Mouse (Mus musculus) left cerebral cortex, adult 2 months (tissue): ENCODE data around the gene Ssh2. TPM values are rescaled to one million over a fixed set of nuclear protein-coding genes. Genes with fewer than 3 reads are reported as not detected.

Source experiments
- DNase-seq, 2 experiments: peaks; one replicate each; pipeline ENCODE4 v3.0.0; 2021 to 2022; ENCODE audit warnings: low spot score in 2 of 2, mixed read lengths in 1 of 2; ENCODE audit errors: extremely low spot score in 1 of 2
- H3K27ac ChIP-seq: fragments of 200-600 bp; 2 replicates; pipeline ENCODE4 v1.8.1; 2022
- H3K4me3 ChIP-seq: fragments of 200-600 bp; 2 replicates; pipeline ENCODE4 v1.8.1; 2022
- CTCF ChIP-seq: fragments of 200-600 bp; IDR thresholded peaks from 2 replicates; pipeline ENCODE4 v1.8.1; 2022; ENCODE audit warnings: antibody characterized with exemption, mild to moderate bottlenecking, moderate library complexity
- intact Hi-C: fragments of 180-260 bp; cut with DNase I; formaldehyde crosslinking; loops from one replicate; pipeline ENCODE4 v1.15.1; 2025
- total RNA-seq, 2 experiments: library from RNA; stranded (reverse); gene quantifications; 2 replicates each; pipeline ENCODE4 v1.2.3; 2021

The Ssh2 gene
- total RNA-seq, 2 experiments from 2014 or later = 31.6 to 35.0 TPM

DNA sequence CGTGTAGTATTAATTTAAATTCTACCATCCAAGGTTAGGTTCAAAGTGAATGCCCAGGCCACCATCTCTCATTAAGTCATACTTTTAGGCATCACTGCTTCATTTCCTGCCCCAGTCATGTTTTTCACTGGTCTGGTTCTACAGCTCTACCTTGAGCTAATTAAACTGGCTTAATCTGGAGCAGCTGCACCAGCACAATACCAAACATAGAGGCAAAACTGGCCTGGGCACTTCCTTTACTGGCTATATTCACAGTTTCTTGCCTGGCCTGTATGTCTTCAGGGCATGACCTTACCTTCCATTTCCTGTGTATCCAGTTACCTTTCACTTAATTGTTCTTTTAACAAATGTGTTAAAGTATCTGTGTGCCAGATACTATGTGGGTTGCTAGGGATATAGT, 81.2 kb downstream of the Ssh2 start:
- intact Hi-C loops = no loop called here

DNA sequence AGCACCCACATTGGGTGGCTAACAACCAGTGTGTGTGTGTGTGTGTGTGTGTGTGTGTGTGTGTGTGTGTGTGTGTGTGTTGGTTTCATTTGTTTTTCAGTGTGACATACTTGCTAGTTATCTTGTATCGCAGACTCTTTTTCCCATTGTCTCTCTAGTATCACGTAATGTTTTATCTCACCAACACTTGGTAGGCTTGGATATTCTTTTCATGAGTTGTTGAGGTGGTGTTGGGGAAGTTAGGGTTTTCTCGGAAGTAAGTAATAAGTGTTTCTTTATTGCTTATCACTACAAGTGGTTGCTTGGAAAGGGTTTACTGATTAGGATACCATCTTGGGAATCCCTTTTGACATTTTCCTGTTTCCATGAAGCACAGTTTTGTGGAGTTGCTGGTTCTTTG, 91.1 kb downstream of the Ssh2 start:
- no peak for DNase-seq
- intact Hi-C loops = loop anchor here (10.0 kb wide), 1 partner anchor 312 kb away; the partner anchor contains the start of gene Slc6a4
- Histone ChIP-seq H3K4me3 (no peak overlapping the region), H3K27ac (no peak overlapping the region)
- TF ChIP-seq CTCF = no peak

More for the DNA sequence above, 81.2 kb downstream of the Ssh2 start:
- Histone ChIP-seq H3K27ac (no peak overlapping the region), H3K4me3 (no peak overlapping the region)
- TF ChIP-seq CTCF = no peak
- no peak for DNase-seq

DNA sequence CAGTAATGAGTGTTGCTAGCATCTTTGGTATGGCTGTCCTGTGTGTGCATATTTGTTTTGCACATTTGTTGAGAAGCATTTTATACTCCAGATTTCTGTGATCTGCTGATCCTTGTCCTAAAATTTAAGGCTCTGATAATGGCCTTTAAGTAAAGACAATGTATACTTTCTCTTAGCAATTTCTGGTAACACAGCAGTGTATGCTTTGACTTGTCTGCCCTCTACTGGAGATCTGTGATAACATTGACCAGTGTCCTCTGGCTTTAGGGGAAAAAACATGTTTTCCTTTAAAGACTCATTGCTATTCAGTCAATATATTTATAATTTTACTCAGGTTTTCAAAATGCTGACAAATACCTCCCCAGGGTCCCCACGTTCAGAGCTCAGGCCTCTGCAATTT, 92.4 kb downstream of the Ssh2 start:
- H3K4me3 ChIP-seq = no peak overlapping the region
- DNase-seq = peak in 1 of 2 experiments; percentile 17
- intact Hi-C loops = loop anchor here (1.0 to 10.0 kb wide), 2 partner anchors 94 to 314 kb away; partner anchors contain the start of gene Slc6a4
- TF ChIP-seq CTCF = peak; percentile 81
- H3K27ac ChIP-seq = no peak overlapping the region

DNA sequence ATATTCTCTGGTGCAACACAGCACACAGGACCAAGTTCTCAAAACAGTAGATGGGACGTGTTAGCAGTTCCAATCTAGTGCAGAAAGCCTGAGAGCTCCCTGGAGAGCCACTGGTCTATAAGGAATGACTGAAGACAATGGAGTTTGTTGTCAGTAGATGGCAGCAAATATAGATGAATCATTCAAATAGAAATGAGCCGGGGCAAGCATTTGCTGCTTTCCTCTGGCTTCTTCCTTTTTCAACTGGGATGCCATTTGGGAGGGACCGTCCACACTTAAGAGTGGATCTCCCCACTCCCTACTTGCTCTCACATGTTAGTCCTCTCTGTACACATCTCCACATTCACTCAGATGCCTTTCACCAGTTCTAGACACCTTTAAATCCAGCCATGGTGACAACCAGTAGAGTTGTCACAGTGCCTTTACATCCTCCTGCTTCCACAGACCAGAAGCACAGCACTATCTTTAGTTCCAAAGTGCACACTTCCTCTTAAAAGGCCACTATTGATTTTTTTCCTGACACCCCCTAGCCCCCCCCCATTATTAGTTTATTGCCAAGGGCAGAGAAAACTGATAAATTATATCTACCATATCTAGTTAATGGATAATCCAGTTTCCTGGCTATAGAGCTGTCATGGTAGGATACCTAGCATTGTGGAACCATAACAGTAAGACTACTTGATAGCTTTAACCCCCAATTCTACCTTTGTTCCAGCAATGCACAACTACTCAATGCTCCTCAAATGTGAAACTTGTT, 101.8 kb downstream of the Ssh2 start:
- DNase-seq = no peak
- intact Hi-C loops = loop anchor here (5.0 to 10.0 kb wide), 2 partner anchors 129 to 307 kb away; no protein-coding TSS in a partner anchor
- TF ChIP-seq CTCF = peak; percentile 53
- H3K27ac ChIP-seq = no peak overlapping the region
- no peak overlapping the region for H3K4me3 ChIP-seq

DNA sequence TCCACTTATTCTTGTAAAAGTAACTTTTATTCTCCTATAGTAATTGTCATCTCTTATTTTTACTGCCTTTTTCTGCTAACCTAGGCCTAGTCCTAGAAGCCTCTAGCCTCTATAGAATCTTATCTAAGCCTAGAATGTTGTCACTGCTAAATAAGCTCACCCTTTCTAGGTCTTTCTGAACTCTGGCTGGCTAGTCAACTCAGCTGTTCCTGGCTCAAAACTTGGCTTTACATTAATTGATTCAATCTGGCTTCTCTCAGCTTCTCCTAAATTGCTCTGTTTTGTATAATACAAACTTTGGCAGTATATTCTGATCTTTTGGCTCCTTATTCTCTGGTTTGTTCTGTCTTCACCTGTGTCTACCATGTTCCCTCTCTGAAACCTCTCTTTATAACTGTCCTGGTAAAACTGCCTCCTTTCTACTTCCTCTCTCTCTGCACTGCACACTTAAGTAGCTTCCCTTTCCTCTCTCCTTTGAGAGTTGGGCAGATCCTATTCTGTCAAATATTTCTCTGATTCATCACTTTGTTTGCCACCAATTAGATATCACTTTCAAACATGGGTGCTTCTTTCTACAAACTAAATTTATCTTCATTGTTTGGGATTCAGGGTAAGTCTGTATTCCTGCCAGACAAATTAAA, 102.5 kb downstream of the Ssh2 start:
- DNase-seq = no peak
- no peak overlapping the region for H3K4me3 ChIP-seq
- H3K27ac ChIP-seq = no peak overlapping the region
- TF ChIP-seq CTCF = no peak
- intact Hi-C loops = loop anchor here (5.0 to 10.0 kb wide), 2 partner anchors 129 to 306 kb away; no protein-coding TSS in a partner anchor

DNA sequence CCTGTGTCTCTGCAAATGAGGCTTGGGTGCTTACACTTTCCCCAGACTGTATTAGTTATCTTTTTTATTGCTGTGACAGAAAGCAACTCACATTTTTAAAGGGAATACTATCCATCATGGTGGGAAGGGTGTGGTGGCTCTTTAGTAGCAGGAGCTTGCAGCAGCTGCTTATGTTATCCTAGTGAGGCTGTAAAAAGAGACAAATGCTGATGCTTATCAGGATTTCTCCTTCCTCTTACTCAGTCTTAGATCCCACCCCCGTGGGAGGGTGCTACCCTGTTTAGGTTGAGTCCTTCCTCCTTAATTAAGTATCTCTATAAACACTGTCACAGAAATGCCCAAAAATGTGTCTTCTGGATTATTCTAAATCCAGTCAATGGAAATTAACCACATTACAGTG, 105.1 kb downstream of the Ssh2 start:
- Histone ChIP-seq H3K27ac (no peak overlapping the region), H3K4me3 (no peak overlapping the region)
- intact Hi-C loops = no loop called here
- no peak for TF ChIP-seq CTCF
- DNase-seq = no peak

DNA sequence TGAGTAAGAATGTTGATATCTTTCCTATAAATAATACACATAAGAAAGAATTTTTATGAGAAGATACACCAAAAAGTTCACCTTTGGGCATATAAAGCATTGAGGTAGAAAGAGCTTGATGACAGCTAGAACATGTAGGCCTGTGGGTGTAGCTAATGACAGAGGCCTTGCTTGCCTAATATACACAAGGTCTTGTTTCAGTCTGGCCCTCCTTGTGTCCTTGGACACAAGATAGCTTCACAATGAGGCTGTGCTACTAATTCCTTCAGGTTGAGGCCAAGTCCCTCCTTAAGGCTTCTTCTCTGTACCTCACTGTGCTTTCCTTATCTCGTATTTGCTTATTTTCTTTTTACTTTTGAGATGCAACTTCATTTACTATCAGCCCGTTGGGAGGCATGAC, 114.4 kb downstream of the Ssh2 start:
- TF ChIP-seq CTCF = no peak
- Histone ChIP-seq H3K27ac (no peak overlapping the region), H3K4me3 (no peak overlapping the region)
- intact Hi-C loops = no loop called here
- DNase-seq = no peak

DNA sequence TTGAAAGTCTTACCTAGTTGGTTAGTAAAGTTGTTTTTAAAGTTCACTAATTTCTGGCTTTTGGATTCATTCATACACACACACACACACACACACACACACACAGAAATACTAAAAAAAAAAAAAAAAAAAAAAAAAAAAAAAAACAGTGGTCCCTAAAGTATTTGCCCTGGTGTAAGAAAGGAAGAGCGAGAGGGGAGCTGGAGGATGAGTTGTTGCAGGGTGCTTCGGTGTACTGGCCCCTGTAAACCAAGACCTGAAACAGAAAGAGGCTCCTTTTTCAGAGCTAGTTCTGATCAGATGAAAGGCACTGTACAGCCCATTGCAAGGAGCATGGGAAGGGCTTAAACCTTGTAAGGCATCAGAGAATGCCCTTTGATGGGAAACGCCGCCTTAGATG, 131.2 kb downstream of the Ssh2 start:
- Histone ChIP-seq H3K27ac (no peak overlapping the region), H3K4me3 (no peak overlapping the region)
- no peak for TF ChIP-seq CTCF
- intact Hi-C loops = no loop called here
- DNase-seq = no peak

DNA sequence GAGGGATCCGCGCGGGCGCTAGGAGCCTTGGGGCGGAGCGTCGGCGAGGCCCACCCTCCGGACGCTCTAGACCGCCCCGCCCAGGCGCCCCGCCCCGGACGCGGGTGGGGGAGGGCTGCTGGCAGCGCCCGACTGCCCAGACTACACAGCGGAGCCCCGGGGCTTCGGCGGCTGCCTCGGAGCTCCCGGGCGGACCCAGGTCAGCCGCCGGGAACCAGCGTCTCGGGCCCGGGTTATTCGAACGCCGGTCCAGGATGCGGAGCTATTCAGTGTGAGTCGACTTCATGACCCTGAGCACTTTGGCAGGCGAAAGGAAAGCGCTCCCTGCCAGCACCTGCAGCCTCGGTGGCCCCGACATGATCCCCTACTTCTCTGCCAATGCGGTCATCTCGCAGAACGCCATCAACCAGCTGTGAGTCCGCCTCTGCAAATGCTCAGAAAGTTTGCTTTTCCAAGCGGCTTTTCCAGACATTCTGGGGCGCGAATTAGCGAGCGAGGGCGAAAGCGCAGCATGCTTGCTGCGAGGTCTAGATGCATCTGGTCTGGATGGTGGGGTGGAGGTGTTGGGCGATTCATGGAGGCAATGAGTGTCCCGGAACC, 132.2 kb downstream of the Ssh2 start:
- H3K4me3 ChIP-seq = peak overlapping the region; percentile 52
- DNase-seq = peak; percentile 80 to 87
- no peak for TF ChIP-seq CTCF
- peak overlapping the region; percentile 75 for H3K27ac ChIP-seq
- intact Hi-C loops = no loop called here

DNA sequence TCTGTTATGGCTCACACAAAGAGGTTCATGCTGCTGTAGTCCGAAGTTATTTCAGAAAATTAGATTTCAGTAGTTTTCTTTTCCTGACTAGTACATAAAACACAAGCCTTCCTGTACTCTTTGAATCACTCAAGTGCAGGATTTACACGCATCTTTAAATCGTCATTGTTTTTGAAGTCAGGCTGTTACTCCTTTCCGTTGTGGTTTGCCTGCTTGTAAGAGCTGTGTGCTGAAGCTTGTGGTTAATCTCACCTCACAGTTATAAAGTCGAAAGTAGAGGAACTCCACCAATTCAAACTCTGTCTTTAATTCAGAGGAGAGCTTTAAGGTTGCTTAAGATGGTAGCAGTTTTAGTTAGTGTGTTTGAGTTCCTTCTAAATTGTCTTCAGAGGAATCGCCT, 132.9 kb downstream of the Ssh2 start:
- intact Hi-C loops = no loop called here
- DNase-seq = no peak
- TF ChIP-seq CTCF = no peak
- Histone ChIP-seq H3K27ac (peak overlapping the region; percentile 75; the same call in 1 of the 2 replicates), H3K4me3 (peak overlapping the region; percentile 52)

DNA sequence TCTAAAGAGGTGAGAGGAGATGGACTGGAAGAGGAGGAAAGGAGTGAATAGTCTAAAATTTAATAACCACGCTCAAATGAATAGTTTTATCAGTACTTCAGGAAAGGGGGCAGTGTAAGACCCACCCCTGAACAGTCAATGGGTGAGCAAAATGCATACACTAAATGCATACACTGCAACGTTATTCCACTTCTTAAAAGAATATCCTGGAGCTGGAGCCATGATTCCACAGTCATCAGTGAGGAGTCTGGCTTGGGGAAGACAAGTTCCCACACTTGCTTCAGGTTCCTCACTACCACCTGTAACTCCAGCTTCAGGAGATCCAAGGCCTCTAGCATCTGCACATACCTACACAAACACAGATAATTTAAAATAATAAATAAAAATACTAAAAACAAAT, 133.6 kb downstream of the Ssh2 start:
- TF ChIP-seq CTCF = no peak
- H3K4me3 ChIP-seq = no peak overlapping the region; the same call in 1 of the 2 replicates
- intact Hi-C loops = no loop called here
- DNase-seq = no peak
- H3K27ac ChIP-seq = no peak overlapping the region; the same call in 1 of the 2 replicates

DNA sequence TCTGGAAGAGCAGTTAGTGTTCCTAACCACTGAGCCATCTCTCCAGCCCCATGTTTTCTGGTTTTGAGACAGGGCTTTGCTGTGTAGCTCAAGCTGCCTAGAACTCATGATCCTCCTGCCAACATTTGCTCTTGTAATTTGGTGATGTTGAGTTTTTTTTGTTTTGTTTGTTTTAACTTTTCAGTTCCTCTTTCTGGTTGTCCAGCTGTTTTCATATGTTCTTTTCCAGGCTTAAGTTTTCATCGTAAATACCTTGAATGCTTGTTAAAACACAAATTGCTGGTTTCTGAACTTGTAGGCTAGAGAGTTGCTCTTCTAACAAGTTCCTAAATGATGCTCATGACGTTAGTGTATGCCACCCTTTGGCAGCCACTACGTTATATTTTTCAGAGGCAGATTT, 139.0 kb downstream of the Ssh2 start:
- no peak for DNase-seq
- no peak overlapping the region for H3K27ac ChIP-seq
- intact Hi-C loops = no loop called here
- TF ChIP-seq CTCF = no peak
- H3K4me3 ChIP-seq = no peak overlapping the region
